Mouse (Mus musculus): ENCODE data around the gene Slc1a6.
A peak's percentile ranks its signal among the peaks of the same experiment; 100 is the strongest.
"Not testable (repeated sequence)": the region's sequence is repeated elsewhere in the genome, so short reads cannot be mapped to it uniquely, and the experiment has no call there.

Slc1a6 gene

GRCm38 (mm10) chr10:78779981-78780651, at the start of gene Slc1a6:
Gene Slc1a6 (plus strand): TSS chr10:78780496.
- no peak for DNase-seq (ENCODE audit: extremely low read depth, insufficient read length, low spot score)

GRCm38 (mm10) chr10:78739821-78740220, 40.5 kb upstream of the Slc1a6 start:
- no peak for DNase-seq (ENCODE audit: extremely low read depth, insufficient read length, low spot score)

- no peak for DNase-seq (ENCODE audit: extremely low read depth, insufficient read length, low spot score)
Measured at GRCm38 (mm10) chr10:78743721-78744120, 36.6 kb upstream of the Slc1a6 start.

- DNase-seq (ENCODE audit: extremely low read depth, insufficient read length, low spot score), result no peak
Measured at GRCm38 (mm10) chr10:78745453-78746232, 34.7 kb upstream of the Slc1a6 start.

- DNase-seq (ENCODE audit: extremely low read depth, insufficient read length, low spot score), result no peak
Measured at GRCm38 (mm10) chr10:78747035-78747721, 33.1 kb upstream of the Slc1a6 start.

- no peak for DNase-seq (ENCODE audit: extremely low read depth, insufficient read length, low spot score)
Measured at GRCm38 (mm10) chr10:78748161-78748560, 32.1 kb upstream of the Slc1a6 start.

- DNase-seq (ENCODE audit: extremely low read depth, insufficient read length, low spot score), result no peak
Measured at GRCm38 (mm10) chr10:78748946-78749345, 31.4 kb upstream of the Slc1a6 start.

GRCm38 (mm10) chr10:78752452-78753191, 27.7 kb upstream of the Slc1a6 start, which contains the start of gene Ccdc105:
Gene Ccdc105 (minus strand): TSS chr10:78753065.
- no peak for DNase-seq (ENCODE audit: extremely low read depth, insufficient read length, low spot score)

GRCm38 (mm10) chr10:78756021-78756420, 24.3 kb upstream of the Slc1a6 start:
- DNase-seq (ENCODE audit: extremely low read depth, insufficient read length, low spot score), result no peak

- DNase-seq (ENCODE audit: extremely low read depth, insufficient read length, low spot score), result no peak
Measured at GRCm38 (mm10) chr10:78765570-78765969, 14.7 kb upstream of the Slc1a6 start.

- DNase-seq (ENCODE audit: extremely low read depth, insufficient read length, low spot score), result no peak
Measured at GRCm38 (mm10) chr10:78775830-78776229, 4.5 kb upstream of the Slc1a6 start.

GRCm38 (mm10) chr10:78779527-78779926, 769 bp upstream of the Slc1a6 start:
- DNase-seq (ENCODE audit: extremely low read depth, insufficient read length, low spot score), result no peak

- DNase-seq (ENCODE audit: extremely low read depth, insufficient read length, low spot score), result peak; percentile 4
Measured at GRCm38 (mm10) chr10:78787566-78788087, 7.3 kb downstream of the Slc1a6 start.

GRCm38 (mm10) chr10:78790561-78790960, 10.3 kb downstream of the Slc1a6 start:
- no peak for DNase-seq (ENCODE audit: extremely low read depth, insufficient read length, low spot score)

GRCm38 (mm10) chr10:78801449-78801848, 21.2 kb downstream of the Slc1a6 start:
- DNase-seq (ENCODE audit: extremely low read depth, insufficient read length, low spot score), result no peak

GRCm38 (mm10) chr10:78812358-78813060, 32.2 kb downstream of the Slc1a6 start:
- DNase-seq (ENCODE audit: extremely low read depth, insufficient read length, low spot score), result no peak

GRCm38 (mm10) chr10:78840456-78840855, 60.2 kb downstream of the Slc1a6 start:
- not testable (repeated sequence) for DNase-seq (ENCODE audit: extremely low read depth, insufficient read length, low spot score)

GRCm38 (mm10) chr10:78852066-78852465, 71.8 kb downstream of the Slc1a6 start, which contains the start of gene Olfr1356:
Gene Olfr1356 (minus strand): TSS chr10:78852166.
- DNase-seq (ENCODE audit: extremely low read depth, insufficient read length, low spot score), result no peak

Measured in 3134 (cell line).